Mouse (Mus musculus): ENCODE results near the gene Sema3f. TPM values are rescaled to one million over a fixed set of nuclear protein-coding genes. Genes with fewer than 3 reads are reported as not detected.
A peak's percentile ranks its signal among the peaks of the same experiment; 100 is the strongest.

Sema3f gene
- total RNA-seq, 2 experiments from 2014 or later, result 19.4 to 22.2 TPM

- no peak for DNase-seq
- intact Hi-C loops (cut with DNase I), result no loop called here
Measured at GRCm38 (mm10) chr9:107641666-107642065, 68.6 kb downstream of the Sema3f start.

- intact Hi-C loops (cut with DNase I), result no loop called here
- DNase-seq, result peak in 1 of 2 experiments; percentile 45
Measured at GRCm38 (mm10) chr9:107640257-107640772, 70.0 kb downstream of the Sema3f start.

GRCm38 (mm10) chr9:107637070-107637469, 73.2 kb downstream of the Sema3f start:
- no peak for DNase-seq
- intact Hi-C loops (cut with DNase I), result no loop called here

- intact Hi-C loops (cut with DNase I), result no loop called here
- peak; percentile 98 for DNase-seq
Measured at GRCm38 (mm10) chr9:107635279-107636028, 74.8 kb downstream of the Sema3f start, which contains the start of gene Gnai2. Gene Gnai2 (minus strand): TSS chr9:107635367.

- no peak for DNase-seq
- intact Hi-C loops (cut with DNase I), result no loop called here
Measured at GRCm38 (mm10) chr9:107634406-107635278, 75.6 kb downstream of the Sema3f start.

GRCm38 (mm10) chr9:107633661-107634405, 76.4 kb downstream of the Sema3f start:
- DNase-seq, result peak; percentile 59 to 72
- intact Hi-C loops (cut with DNase I), result loop anchor here (2.0 kb wide), 1 partner anchor 21 kb away; no protein-coding TSS in a partner anchor

- intact Hi-C loops (cut with DNase I), result loop anchor here (2.0 kb wide), 1 partner anchor 20 kb away; no protein-coding TSS in a partner anchor
- DNase-seq, result peak; percentile 87 to 89
Measured at GRCm38 (mm10) chr9:107633091-107633660, 77.1 kb downstream of the Sema3f start.

- intact Hi-C loops (cut with DNase I), result loop anchor here (2.0 kb wide), 1 partner anchor 20 kb away; no protein-coding TSS in a partner anchor
- peak; percentile 80 to 84 for DNase-seq
Measured at GRCm38 (mm10) chr9:107632478-107632877, 77.8 kb downstream of the Sema3f start.

- DNase-seq, result no peak
- intact Hi-C loops (cut with DNase I), result loop anchor here (2.0 kb wide), 1 partner anchor 19 kb away; no protein-coding TSS in a partner anchor
Measured at GRCm38 (mm10) chr9:107631861-107632260, 78.4 kb downstream of the Sema3f start.

Other genes with a start within 250 kb of the Sema3f start
- gene Tmem115, start 176.5 kb downstream of the Sema3f start, total RNA-seq (2021), result 10 to 100 TPM; 25.0 to 26.5 TPM
- 1 to 10 TPM; 5.5 to 6.2 TPM for gene Cyb561d2, start 168.3 kb downstream of the Sema3f start, total RNA-seq (2021)
- gene Nprl2, start 168.2 kb downstream of the Sema3f start, total RNA-seq (2021), result 10 to 100 TPM; 12.9 to 16.7 TPM
- not detected for gene Zmynd10, start 163.2 kb downstream of the Sema3f start, total RNA-seq (2021)
- gene Rassf1, start 158.9 kb downstream of the Sema3f start, total RNA-seq (2021), result 10 to 100 TPM; 28.8 to 32.0 TPM
- gene Tusc2, start 147.2 kb downstream of the Sema3f start, total RNA-seq (2021), result 10 to 100 TPM; 25.7 to 26.8 TPM
- gene Hyal2, start 142.5 kb downstream of the Sema3f start, total RNA-seq (2021), result 10 to 100 TPM; 47.0 to 56.0 TPM
- gene Hyal1, start 133.5 kb downstream of the Sema3f start, total RNA-seq (2021), result 1 to 10 TPM; 3.9 to 5.7 TPM
- gene Naa80, start 131.6 kb downstream of the Sema3f start, total RNA-seq (2021), result 10 to 100 TPM; 13.0 to 16.2 TPM
- gene Hyal3, start 129.7 kb downstream of the Sema3f start, total RNA-seq (2021), result under 1 TPM; 0.41 to 0.79 TPM
- 10 to 100 TPM; 36.9 to 40.7 TPM for gene Ifrd2, start 122.8 kb downstream of the Sema3f start, total RNA-seq (2021)
- gene Sema3b, start 101.2 kb downstream of the Sema3f start, total RNA-seq (2021), result 10 to 100 TPM; 15.4 to 17.3 TPM
- 100 to 1,000 TPM; 422 to 478 TPM for gene Gnai2, start 75.1 kb downstream of the Sema3f start, total RNA-seq (2021)
- 10 to 100 TPM; 20.5 to 22.6 TPM for gene Slc38a3, start 40.9 kb downstream of the Sema3f start, total RNA-seq (2021)
- not detected for gene Gnat1, start 30.8 kb downstream of the Sema3f start, total RNA-seq (2021)
- 10 to 100 TPM; 57.8 to 66.6 TPM for gene Rbm5, start 60.5 kb upstream of the Sema3f start, total RNA-seq (2021)
- gene Rbm6, start 162.8 kb upstream of the Sema3f start, total RNA-seq (2021), result 10 to 100 TPM; 34.6 to 38.3 TPM
- gene Mon1a, start 177.7 kb upstream of the Sema3f start, total RNA-seq (2021), result 1 to 10 TPM; 7.6 to 9.6 TPM
- 1 to 10 TPM; 2.5 to 3.7 TPM for gene Mst1r, start 196.4 kb upstream of the Sema3f start, total RNA-seq (2021)
- gene Actl11, start 218.0 kb upstream of the Sema3f start, total RNA-seq (2021), result not detected
- under 1 TPM; 0.14 to 0.37 TPM for gene Camkv, start 225.2 kb upstream of the Sema3f start, total RNA-seq (2021)
- 1 to 10 TPM; 3.3 to 4.0 TPM for gene Traip, start 239.7 kb upstream of the Sema3f start, total RNA-seq (2021)